Mouse (Mus musculus) spleen, adult 2 months (tissue): ENCODE results near the gene Wasf2.

ENCODE experiments used
- CTCF ChIP-seq: fragments of 200-500 bp; IDR thresholded peaks from 2 replicates; pipeline ENCODE4 v1.5.1; 2011; ENCODE audit warnings: mild to moderate bottlenecking, inconsistent platforms; ENCODE audit not compliant: insufficient read depth, insufficient read length, insufficient replicate concordance; ENCODE audit errors: extremely low read depth
- POLR2A ChIP-seq: fragments of 200-500 bp; IDR thresholded peaks from 2 replicates; pipeline ENCODE4 v1.6.1; 2011; ENCODE audit warnings: low read depth, low read length, inconsistent platforms

DNA sequence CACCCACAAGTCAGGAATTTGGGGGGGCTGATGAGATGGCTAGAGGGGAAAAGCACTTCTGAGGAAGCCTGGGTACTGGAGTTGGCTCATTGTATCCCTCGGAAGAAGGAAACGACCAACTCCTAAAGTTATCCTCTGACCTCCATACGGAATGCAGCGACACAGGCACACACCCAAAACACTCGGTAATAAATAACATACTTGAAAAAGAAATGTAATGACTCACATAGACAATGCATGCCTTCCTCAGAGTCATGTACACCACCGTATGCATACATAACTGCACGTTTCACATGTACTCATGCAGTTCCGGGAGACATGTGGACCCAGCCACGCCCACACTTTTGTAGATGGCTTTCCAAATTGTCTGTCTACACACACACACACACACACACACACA lies 41.0 kb upstream of the Wasf2 start:
- no peak for TF ChIP-seq CTCF
- TF ChIP-seq POLR2A, result no peak
